Mouse (Mus musculus) embryo, embryonic 11.5 days (tissue): ENCODE data around the gene B4galt2.

Source experiments
- DNase-seq: peaks from one replicate; pipeline ENCODE4 v3.0.0-alpha.2; 2012; ENCODE audit warnings: low read depth, low spot score

Gene B4galt2

DNA sequence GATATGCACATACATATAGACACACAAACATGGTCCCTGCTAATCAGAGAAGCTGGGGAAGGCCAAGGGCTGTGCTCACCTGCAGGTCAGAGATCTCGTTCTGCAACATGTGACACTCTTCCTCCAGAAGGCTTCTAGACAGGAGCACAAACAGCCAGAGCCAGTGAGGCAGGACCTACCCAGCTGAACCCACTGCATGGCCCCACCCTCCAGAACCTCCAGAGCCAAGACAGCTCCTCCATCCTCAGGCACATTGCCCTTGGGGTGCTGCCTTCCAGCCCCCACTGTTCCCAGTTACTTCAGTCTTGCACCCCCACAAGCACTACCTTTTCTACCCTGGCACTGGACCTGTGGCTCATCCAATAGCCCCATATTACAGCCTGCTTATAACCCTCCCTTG lies 12.8 kb downstream of the B4galt2 start:
- no peak for DNase-seq

DNA sequence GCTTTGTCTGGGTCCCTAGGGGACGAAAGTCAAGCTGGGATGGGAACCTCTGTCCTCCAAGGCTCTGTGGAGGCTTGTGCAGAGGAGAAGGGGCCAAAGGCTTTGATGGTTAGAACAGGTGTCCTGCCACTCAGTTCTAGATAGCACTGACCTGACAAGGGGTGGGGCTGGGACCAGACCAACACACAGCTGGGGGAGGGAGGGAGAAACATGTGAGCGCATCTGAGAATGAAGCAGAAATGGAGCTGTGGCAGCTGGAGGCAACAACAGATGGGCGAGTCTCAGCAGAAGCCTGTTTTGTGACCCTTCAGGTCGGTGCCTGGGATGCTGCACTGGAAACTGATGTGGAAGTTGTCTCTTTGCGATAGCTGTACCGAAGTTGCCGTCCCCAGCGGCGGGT lies 14.0 kb downstream of the B4galt2 start:
- DNase-seq = no peak

DNA sequence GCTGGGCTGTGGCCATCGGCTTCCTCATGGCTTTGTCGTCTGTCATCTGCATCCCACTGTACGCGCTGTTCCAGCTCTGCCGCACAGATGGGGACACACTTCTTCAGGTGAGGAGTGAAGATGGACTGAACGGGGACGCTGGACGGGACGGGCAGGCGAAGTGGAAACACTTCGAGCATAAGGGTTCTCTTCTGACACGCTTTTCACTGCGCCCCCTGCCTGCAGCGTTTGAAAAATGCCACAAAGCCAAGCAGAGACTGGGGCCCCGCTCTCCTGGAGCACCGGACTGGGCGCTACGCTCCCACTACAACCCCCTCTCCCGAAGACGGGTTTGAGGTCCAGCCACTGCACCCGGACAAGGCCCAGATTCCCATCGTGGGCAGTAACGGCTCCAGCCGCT lies 15.5 kb downstream of the B4galt2 start:
- peak; percentile 52 for DNase-seq

DNA sequence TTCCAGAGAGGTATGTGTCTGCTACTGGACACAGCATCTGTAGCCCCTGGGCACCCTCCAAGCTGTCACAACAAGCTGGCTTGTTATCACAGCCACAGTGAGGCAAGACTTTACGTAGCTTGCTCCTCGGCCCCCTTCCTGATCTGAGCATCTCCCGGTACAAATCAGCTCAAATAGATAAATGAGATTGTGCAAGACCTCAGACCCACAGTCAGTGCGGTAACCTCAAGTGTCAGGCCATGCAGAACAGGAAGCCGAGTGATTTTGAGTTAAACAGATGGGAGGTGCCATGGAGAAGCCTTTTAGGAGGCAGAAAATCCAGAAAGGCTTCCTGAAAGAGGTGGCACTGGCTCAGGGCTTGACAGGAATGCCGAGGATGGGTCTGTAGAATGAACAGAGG lies 16.3 kb downstream of the B4galt2 start:
- DNase-seq = no peak

DNA sequence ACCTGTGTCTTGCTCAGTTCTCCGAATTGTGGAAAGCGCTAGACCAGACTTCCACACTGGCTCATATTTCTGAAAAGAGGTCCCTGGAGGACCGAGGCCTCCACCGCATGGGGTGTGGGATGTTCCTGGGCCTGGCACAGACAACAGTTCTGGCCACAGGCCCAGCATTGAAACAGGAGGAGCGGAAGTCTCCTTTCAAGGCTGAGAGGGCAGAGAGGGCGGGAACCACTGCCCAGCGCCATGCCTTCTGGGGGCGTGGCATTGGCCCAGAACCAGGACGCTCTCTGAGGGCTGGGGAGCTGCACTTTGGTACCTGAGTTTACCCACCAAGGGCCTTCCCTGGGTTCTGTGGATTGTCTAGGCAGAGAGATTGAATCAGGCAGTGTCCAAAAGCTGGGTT lies 17.2 kb downstream of the B4galt2 start:
- DNase-seq = no peak

DNA sequence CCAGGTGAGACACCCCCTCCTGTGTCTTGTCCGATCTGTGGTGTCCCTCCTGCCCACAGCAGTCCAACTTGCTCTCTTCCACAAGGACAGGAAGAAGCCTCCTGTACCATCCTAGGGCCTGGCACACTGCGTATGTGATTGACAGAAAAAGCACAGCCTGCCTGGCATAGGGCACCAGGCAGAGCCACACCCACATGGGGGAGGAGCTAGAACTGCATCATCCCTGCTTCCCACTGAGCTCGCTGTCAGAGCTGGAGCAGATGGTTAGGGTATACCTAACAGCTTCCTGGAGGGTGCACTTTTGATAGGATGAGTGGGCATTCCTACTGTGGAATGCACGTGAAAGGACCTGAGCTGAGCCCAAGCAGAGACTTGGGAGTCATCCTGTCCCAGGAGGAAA lies 20.5 kb downstream of the B4galt2 start:
- DNase-seq = no peak

DNA sequence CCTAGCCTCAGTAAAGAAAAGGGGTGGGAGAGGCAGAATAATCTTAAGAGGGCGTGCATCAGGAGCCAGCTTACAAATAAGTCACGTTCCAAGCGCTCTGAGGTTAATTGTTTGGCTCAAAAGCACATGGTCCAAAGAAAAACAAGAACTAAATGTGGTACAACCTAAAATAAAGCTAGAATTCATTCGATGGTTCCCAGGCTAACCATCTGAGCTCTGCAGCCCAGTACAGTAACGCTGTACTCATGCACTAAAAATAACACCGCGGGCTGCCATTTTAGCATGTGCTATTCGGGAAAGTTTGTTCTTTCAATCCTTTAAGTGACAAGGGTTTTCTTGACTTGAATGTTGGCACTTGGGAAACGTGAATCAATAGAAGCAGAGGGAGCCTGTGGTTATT lies 22.7 kb downstream of the B4galt2 start:
- no peak for DNase-seq

DNA sequence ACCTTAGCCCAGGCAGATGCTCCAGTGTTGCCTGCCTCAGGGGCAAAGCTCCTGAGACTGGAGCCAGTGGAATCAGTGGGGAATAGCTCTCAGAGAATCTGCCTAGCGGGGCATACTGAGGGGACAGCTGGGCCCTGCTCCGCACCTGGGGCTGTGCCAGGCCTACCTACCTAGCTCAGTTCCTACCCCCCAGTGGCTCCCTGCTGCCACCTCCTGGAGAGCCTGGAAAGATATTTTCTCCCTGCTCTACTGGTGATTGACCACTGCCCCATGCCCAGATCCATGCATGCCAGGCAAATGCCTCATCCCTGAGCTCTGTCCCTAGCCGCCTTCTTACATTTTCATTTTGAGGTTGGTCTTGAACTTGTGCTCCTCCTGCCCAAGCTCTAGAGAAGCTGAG lies 24.5 kb downstream of the B4galt2 start:
- no peak for DNase-seq

DNA sequence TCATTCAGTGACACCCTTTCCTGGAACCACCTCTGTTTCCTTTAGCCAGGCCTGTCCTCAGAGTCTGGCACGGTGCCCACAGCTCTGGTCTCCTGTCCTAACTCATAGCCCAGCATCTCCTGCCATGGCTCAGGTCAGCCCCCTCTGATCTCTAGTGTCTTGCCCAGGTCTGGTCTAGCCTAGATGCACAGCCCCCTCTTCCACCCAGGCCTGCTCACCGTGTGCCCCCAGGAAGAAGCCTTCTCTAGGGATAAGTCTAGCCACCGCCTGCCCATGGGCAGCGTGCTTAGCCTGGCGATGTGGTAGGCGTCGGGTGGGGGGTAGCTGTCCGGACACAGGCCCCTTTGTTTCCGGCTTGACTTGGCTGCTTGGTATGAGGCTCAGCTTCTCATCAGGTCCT lies 28.1 kb downstream of the B4galt2 start:
- no peak for DNase-seq

DNA sequence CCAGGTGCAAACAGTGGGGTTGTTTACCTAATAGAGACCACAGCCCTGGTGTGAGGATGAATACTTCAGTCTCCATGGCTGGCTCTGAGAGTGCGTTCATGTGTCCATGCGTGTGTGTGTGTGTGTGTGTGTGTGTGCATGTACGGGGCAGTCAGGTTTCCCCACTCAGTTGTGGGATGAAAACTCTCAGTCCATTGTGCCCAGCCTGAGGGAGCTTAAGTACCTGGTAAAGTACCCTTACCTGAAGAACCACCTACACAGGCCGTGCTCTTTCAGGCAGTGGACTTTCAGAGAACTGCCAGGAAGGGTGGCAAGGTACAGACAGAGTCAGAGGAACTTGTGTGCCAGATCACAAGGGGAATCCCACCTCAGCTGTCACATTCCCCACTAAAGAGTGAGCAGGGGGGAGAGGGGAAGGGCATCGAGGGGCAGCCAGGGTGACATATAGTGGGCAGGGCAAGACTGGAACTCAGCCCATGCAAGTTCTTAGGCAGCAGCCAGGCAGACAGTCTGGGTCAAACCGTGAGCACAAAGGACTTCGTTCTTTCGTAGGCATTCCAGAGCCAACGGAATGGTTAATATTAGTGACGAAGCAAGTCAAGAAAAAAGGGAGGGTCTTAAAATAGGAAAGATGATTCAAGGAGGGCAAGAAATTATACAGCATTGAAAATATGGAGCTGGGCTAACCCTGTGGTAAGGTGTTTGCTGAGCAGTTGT lies 31.0 kb downstream of the B4galt2 start:
- no peak for DNase-seq

DNA sequence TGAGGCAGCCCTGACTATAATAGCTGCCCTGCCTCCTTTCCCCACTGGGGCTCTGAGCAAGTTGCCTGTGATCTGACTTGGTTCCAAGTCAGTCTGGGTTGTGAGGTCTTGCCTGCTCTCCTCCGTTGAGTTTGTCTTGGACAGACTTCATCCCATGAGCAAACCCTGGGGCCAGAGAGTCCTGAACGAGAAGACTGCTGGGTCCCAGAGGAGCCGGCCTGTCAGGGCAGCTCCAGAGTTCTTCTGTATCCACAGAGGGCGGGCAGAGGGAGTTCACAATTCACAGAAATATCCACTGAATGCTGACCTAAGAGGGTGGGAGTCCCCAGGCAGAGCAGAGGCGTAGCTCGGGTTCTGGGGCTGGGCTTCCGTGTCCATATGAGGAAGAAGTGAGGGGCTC lies 32.4 kb downstream of the B4galt2 start:
- no peak for DNase-seq

DNA sequence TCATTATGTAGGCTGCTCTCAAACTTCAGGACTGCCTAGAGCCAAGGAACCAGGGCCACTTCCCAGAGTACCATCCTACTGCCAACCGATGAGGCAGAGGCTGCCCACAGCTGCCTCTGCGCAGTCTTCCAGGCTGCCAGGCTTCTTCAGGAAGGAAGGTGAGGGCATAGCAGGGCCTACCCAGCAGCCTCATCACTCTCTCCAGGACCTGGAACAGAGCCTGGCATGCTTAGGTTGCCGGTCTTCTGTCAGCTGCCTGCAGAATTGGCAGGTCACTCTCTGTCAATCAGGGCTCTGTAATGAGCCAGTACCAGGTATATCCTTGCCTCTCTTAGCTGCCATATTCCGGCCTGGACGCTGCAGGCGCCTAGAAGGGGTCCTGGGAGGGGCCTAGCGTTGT lies 33.1 kb downstream of the B4galt2 start:
- DNase-seq = no peak

DNA sequence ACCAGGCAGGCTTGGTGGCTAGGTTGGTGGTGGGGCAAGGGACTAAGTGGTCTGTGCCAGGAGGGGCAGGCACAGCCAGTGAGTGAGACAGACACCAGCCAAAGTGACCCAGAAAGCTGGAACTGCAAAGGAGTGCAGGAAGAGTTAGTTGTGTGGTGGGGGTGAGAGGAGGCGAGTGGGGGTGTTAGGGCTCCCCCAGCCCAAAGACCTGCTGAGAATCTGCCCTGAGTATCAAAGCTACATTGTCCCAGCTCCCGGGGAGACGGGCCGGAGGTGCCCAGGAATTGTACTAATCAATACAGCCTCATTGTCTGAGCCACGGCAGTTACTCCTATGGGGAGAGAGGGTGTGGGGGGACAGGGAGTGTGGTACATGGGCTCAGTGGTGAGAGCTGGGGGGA lies 33.8 kb downstream of the B4galt2 start:
- DNase-seq = no peak

DNA sequence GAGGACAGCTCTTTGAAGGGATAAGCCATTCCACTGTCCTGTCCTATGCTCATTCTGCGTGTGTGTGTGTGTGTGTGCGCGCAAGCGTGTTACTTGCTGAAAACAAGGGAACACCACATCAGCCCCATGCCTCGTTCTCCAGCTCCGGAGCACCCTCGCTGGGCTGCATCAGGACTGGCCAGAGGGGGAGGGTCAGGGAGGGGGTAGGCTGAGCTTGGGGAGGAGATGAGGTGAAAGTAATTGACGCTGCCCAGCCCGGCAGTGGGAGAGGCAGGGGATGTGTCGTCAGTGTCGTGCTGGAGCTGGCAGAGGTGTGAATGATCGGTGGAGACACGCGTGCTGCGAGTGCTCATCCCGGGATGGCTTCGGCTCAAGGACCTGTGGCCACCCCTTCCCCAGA lies 34.2 kb downstream of the B4galt2 start:
- DNase-seq = no peak

DNA sequence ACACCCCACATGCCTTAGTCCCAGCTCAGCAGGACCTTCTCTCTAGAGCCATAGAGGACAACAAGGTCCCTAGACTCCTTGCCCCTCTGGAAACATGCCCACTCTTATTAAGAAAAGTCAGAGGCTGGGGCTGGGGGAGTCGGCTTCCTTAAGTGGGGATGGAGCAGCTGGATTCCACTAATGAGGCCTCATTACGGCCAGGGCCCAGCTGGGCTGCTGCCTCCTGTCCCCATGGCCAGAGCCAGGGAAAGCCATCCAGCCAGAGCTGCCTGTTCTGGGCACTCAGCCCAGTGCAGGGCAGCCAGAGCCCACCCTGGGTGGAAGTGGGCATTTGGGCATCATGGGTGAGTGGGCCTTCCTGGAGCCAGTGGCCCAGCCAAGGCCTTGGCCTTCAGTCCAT lies 36.3 kb downstream of the B4galt2 start:
- DNase-seq = no peak

DNA sequence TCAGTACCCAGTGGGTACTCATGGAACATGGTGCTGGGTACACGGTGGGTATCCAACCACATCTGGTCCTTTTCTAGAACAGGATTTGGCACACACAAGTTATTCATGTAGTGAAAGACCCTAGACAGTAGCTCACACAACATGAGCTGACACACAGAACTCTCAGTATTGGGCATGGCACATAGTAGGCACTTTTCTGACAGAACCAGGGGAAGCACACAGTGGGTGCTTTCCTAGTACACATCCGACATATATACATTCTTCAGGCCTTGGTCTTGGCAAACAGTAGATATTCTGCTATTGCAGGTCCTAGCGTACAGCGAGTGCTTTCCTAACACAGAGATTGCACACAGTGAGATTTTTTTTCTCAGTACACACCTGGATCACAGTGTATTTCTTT lies 37.0 kb downstream of the B4galt2 start:
- no peak for DNase-seq

DNA sequence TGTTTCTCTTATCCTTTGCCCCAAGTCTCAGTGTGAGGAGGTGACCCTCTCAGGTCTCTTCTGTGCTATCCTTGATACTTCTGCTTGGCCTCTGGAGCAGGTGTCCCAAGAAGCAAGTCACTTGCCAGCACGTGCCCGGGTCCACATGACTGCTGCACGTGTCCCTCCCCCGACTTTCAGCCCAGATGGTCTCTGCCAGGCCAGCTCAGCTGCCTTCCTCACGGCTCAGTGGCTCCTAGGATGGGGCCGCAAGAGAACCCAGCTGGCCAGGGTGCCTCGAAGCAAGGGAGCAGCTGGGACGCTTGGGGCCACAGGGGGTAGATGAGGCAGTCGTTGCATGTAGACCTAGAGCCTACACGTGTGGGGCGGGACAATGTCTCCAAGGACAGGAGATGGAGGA lies 38.0 kb downstream of the B4galt2 start:
- no peak for DNase-seq

DNA sequence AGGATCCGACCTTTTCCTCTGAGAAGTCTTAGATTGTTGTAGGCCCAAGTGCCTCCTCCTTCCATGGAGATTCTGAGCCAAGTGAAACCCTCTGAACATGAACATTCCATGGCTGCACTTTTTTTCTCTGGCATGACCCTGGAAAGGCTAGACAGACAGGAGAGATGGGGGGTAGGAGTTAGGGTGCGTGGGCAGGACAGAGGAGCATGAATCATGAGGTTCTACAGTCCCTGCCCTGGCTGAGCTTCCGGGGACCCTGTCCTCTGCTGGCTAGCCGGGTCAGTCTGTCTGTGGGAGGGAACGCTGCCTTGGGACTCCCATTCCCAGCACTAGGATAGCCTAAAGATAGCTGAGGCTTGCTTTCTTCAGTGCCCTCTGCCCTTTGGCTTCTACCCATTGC lies 38.8 kb downstream of the B4galt2 start:
- no peak for DNase-seq

DNA sequence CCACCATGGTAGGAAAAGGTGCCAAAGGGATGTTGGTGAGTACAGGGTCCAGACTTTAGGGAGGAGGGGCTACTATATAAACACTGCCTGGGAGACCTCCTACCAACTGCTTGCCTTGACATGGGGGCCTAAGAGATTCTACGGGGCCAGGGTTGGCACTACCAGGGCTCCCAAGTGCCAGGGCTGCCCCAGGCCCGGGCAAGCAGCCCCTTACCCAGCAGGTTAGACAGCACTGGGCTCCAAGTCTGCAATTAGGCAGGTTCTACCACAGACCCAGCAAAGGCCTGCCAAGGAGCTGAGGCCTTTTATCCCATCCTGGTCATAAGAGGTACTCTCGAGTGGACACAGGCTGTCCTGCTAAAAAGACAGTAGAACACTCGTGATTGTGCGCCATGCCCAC lies 40.2 kb downstream of the B4galt2 start:
- DNase-seq = no peak

DNA sequence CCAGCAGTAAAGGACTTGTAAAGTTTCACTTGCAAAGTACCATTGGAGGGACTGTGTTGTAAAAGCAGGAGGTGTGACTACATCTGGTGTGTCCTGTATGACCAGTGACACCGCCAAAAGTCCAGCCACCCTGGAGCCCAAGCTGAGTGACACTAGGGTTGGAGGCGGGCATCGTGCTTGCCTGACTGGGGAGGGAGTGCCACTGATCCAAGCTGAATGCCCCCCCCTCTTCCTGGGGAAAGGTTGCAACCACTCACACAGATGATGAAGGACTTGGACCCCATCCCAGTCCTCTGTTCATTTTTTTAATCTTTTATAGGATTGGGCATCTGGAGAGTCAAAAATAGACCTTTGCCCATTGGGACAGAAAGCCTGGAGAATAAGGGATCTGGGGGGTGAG lies 41.7 kb downstream of the B4galt2 start:
- no peak for DNase-seq

DNA sequence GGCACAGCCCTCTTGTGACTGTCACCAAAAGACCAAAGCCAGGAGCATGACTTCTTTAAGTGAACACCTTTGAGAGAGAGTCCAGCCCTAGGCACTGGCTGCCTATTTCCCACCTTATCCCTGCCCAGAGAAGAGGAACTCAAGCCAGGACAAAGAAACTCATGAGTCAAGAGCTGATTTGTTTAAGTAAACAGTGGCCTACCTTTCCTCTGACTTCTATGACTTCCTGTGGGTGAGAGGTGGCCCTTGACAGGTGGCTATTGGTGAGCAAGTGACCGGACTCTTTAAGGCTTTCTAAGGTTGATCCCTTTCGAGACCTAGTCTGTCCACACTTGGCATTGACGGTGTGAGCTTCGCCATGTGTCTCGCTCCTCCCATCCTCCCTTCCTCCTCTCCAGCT lies 42.5 kb downstream of the B4galt2 start:
- no peak for DNase-seq

DNA sequence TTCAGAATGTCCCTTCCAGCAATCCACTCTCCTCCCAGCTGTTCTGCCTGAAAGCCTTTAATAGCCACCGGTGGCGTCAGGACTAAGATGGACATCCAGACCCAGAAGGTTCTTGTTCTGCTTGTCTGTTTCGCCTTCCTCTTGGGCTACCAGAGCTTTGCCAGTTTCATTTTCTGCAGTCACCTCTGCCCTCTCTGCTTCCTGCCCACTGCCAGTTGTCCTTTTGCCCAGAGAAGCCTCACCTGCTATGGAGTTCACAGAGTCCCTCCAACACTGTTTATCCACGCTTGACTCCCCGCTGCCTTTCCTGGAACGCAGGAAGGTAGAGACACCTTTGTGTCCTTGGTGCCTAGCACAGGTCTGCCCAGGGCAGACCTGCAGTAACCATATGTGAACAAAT lies 43.9 kb downstream of the B4galt2 start:
- DNase-seq = no peak

DNA sequence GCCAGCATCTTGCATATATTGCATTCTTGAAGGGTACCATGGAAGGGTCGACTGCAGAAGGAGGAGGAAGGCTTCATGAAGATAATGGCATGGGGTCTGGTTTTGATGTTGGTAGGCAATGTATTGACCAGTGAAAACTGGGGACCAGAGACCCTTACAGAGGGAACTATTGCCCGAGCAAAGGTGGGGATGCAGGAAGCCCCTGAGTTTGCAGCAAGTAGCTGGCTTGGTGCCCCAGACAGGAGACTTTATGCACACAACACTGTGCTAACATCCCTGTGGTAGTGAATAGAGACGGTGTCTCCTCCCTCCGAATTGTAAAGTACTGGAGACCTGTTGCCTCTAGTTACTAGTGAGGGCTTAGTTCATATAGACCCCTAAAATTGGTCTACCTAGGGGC lies 46.0 kb downstream of the B4galt2 start:
- no peak for DNase-seq

DNA sequence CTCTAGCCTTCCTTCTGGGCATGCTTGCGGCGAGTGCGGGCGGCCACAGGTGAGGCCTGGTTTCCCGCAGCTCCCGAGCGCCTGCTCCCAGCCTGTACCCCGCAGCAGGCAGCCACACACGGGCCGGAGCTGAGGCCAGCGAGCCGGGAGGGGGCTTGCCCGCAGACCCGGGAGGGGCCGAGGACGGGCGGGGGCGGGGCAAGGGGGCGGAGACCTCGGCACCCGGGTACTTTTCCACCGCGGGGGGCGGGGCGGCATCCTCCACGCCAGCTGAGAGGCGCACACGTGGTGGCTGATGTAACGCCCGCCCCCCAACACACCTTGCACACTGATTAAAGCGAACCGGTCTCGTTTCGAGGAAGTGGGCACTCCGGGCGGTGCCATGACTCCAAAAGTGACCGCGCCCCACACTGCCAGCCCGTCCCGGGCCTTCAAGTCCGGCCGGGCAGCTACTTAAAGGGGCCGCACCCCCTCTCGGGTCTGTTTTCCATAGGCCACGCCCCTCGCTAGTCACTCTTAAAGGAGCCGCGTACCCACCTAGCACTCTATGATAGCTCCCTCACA lies 47.0 kb downstream of the B4galt2 start:
- DNase-seq = peak; percentile 77
